Mouse (Mus musculus): ENCODE results near the gene Cdc42bpg. TPM values are rescaled to one million over a fixed set of nuclear protein-coding genes. Genes with fewer than 3 reads are reported as not detected.

Cdc42bpg gene
- total RNA-seq (2021): 10 to 100 TPM; 11.7 to 13.9 TPM
- polyA plus RNA-seq (2012; rRNA removed): 7.0 and 7.7 TPM in 2 replicates
- long read RNA-seq, partial matches to known transcripts: 0 of 1 reads
- long read RNA-seq, other reads (novel, unspliced or antisense): 1 of 1 reads

DNA sequence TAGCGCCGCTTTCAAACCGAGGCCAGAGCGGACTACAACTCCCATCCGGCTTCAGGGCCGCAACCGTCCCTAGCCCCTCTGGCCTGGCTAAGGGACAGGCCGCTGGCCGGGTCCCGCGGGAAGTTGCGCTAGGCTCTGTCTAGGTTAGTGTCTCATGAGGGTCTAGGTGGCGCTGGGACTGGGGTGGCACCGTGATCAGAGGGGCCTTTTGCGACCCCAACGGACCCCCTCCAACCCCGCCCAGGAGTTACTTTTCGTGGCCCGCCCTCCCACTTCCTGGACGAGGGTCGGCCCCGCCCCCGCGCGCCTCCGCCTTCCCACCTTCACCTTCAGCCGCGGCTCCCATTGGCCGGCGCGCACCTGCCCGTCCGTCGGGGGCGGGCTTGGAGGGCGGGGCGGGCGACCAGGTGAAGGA lies at the start of gene Cdc42bpg:
TSS of gene Cdc42bpg (plus strand) at position 320 of the 415 bp plus-strand sequence.
- peaks cover 9% of the 10 kb centered on the region for H3K36me3 ChIP-seq (ENCODE audit: control insufficient read depth, insufficient read depth, low read length)
- H3K9ac ChIP-seq (ENCODE audit: low read depth, low read length): peak within 1 kb of the TSS; percentile 81
- peak; percentile 92 for DNase-seq
- H3K79me2 ChIP-seq (replicated peaks; ENCODE audit: control insufficient read depth, insufficient read depth, low read length): no peaks in the 10 kb centered on the region
- WGBS: 7% methylated on average over 26 of the region's 38 CpGs
- no peaks in the 10 kb centered on the region for H3K27me3 ChIP-seq (ENCODE audit: control insufficient read depth, insufficient read depth, low read length)
- H3K4me1 ChIP-seq (ENCODE audit: control insufficient read depth, insufficient read depth, low read length): peaks cover 20% of the 10 kb centered on the region
- peak within 1 kb of the TSS; percentile 77 for H3K4me3 ChIP-seq
- peak within 1 kb of the TSS; percentile 92 for H3K27ac ChIP-seq
- TF ChIP-seq CTCF (IDR thresholded peaks at IDR 0.05): no peak
- no peak for TF ChIP-seq POLR2A (IDR thresholded peaks at IDR 0.05; ENCODE audit: insufficient read depth, low read depth, low read length)
- no peak for TF ChIP-seq EP300 (IDR thresholded peaks at IDR 0.05; ENCODE audit: insufficient read depth, low read depth, low read length)
- intact Hi-C loops (cut with DNase I): no loop called here

DNA sequence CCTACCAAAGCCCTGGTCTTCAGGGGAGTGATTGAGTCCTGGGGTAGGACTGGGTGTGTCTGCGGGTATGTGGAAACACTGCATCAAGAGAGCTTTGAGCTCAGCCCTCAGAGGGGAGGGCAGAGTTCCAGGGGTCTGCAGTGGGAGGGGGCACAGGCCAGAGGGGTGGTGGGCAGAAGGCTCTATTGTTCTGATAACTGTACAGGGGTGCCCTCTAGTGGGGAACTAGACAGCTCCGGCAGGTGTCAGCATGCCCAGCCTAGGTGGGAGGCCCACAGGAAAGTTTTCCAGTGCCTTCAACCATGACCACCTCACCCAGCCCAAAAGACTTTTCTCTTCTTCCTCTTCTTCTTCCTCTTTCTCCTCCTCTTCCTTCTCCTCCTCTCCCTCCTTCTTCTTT lies 45.8 kb upstream of the Cdc42bpg start:
- Histone ChIP-seq H3K9ac (ENCODE audit: low read depth, low read length) (no peak overlapping the region), H3K27ac (no peak overlapping the region), H3K36me3 (ENCODE audit: control insufficient read depth, insufficient read depth, low read length) (no peaks in the 10 kb centered on the region), H3K27me3 (ENCODE audit: control insufficient read depth, insufficient read depth, low read length) (no peaks in the 10 kb centered on the region), H3K4me3 (no peak overlapping the region), H3K79me2 (replicated peaks; ENCODE audit: control insufficient read depth, insufficient read depth, low read length) (no peaks in the 10 kb centered on the region), H3K4me1 (ENCODE audit: control insufficient read depth, insufficient read depth, low read length) (no peaks in the 10 kb centered on the region)
- DNase-seq: no peak
- TF ChIP-seq POLR2A (IDR thresholded peaks at IDR 0.05; ENCODE audit: insufficient read depth, low read depth, low read length): no peak
- TF ChIP-seq EP300 (IDR thresholded peaks at IDR 0.05; ENCODE audit: insufficient read depth, low read depth, low read length): no peak
- TF ChIP-seq CTCF (IDR thresholded peaks at IDR 0.05): peak; percentile 59
- intact Hi-C loops (cut with DNase I): no loop called here
- 79% methylated on average over 2 of the region's 2 CpGs for WGBS

DNA sequence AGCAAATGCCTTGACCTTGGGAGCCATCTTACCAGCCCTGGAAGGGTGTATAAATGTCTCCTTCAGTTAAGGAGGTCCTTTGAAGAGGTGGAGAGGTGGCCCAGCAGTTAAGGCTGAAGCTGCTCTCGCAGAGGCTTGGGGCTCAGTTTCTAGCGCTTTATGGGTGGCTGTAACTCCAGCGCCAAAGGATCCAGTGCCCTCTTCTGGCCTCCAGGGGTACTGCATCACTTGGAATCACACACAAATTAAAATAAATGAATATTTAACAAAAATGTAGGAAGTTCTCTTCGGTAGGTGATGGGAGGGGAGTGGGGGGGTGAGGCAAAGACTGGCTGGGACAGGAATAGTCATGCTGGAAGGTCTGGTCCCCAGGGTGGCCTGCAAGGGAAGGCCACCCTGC lies 45.3 kb upstream of the Cdc42bpg start:
- TF ChIP-seq CTCF (IDR thresholded peaks at IDR 0.05): peak; percentile 54
- no peak for TF ChIP-seq POLR2A (IDR thresholded peaks at IDR 0.05; ENCODE audit: insufficient read depth, low read depth, low read length)
- intact Hi-C loops (cut with DNase I): no loop called here
- H3K4me3 ChIP-seq: no peak overlapping the region
- no peaks in the 10 kb centered on the region for H3K27me3 ChIP-seq (ENCODE audit: control insufficient read depth, insufficient read depth, low read length)
- no peaks in the 10 kb centered on the region for H3K79me2 ChIP-seq (replicated peaks; ENCODE audit: control insufficient read depth, insufficient read depth, low read length)
- WGBS: 72% methylated on average over 4 of the region's 4 CpGs
- no peak overlapping the region for H3K27ac ChIP-seq
- DNase-seq: no peak
- no peaks in the 10 kb centered on the region for H3K36me3 ChIP-seq (ENCODE audit: control insufficient read depth, insufficient read depth, low read length)
- H3K4me1 ChIP-seq (ENCODE audit: control insufficient read depth, insufficient read depth, low read length): no peaks in the 10 kb centered on the region
- H3K9ac ChIP-seq (ENCODE audit: low read depth, low read length): no peak overlapping the region

DNA sequence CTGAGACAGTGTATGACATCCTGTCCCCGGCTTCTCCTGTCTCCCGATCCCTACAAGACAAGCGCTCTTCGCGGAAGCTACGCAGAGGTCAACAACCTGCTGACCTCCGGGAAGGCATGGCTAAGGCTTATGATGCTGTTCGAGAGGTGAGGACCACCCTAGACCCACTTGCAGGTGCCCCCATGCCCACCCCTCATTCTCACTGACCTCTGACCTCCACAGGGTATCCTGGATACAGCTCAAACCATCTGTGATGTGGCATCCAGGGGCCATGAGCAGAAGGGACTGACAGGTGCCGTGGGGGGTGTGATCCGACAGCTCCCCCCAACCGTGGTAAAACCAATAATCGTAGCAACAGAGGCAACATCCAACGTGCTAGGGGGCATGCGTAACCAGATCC lies 44.9 kb upstream of the Cdc42bpg start:
- TF ChIP-seq CTCF (IDR thresholded peaks at IDR 0.05) (no peak), EP300 (IDR thresholded peaks at IDR 0.05; ENCODE audit: insufficient read depth, low read depth, low read length) (no peak), POLR2A (IDR thresholded peaks at IDR 0.05; ENCODE audit: insufficient read depth, low read depth, low read length) (no peak)
- WGBS: 92% methylated on average over 14 of the region's 14 CpGs

DNA sequence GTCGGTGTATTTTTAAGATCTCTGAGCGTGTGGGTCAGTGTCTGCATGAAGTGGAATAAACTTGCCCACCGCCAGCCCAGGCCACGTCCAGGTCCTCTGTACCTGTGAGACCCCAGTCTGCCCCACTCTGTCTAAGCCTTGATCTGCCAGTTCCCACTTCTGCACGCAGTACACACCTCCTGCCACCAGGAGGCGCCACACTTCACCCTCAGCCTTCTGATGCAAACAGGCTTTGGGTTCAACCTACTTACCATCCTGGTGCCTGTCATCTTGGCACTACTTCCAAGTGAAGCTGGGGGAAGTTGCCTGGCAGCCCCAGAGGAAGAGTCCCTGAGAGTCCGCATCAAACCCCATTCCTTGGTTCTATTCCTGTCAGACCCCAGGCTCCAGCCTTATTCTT lies 44.0 kb upstream of the Cdc42bpg start:
- intact Hi-C loops (cut with DNase I): loop anchor here (1.0 kb wide), 1 partner anchor 69 kb away; no protein-coding TSS in a partner anchor
- 65% methylated on average over 7 of the region's 7 CpGs for WGBS
- no peaks in the 10 kb centered on the region for H3K79me2 ChIP-seq (replicated peaks; ENCODE audit: control insufficient read depth, insufficient read depth, low read length)
- TF ChIP-seq POLR2A (IDR thresholded peaks at IDR 0.05; ENCODE audit: insufficient read depth, low read depth, low read length) (no peak), CTCF (IDR thresholded peaks at IDR 0.05) (no peak; the same call in 1 of the 2 replicates), EP300 (IDR thresholded peaks at IDR 0.05; ENCODE audit: insufficient read depth, low read depth, low read length) (peak; percentile 91)
- no peaks in the 10 kb centered on the region for H3K27me3 ChIP-seq (ENCODE audit: control insufficient read depth, insufficient read depth, low read length)
- DNase-seq: peak; percentile 69 to 85
- H3K36me3 ChIP-seq (ENCODE audit: control insufficient read depth, insufficient read depth, low read length): no peaks in the 10 kb centered on the region
- no peak overlapping the region for H3K9ac ChIP-seq (ENCODE audit: low read depth, low read length)
- no peak overlapping the region for H3K27ac ChIP-seq
- no peak overlapping the region for H3K4me3 ChIP-seq
- H3K4me1 ChIP-seq (ENCODE audit: control insufficient read depth, insufficient read depth, low read length): no peaks in the 10 kb centered on the region

More for the DNA sequence above, 44.9 kb upstream of the Cdc42bpg start:
- Histone ChIP-seq H3K36me3 (ENCODE audit: control insufficient read depth, insufficient read depth, low read length) (no peaks in the 10 kb centered on the region), H3K4me3 (no peak overlapping the region), H3K79me2 (replicated peaks; ENCODE audit: control insufficient read depth, insufficient read depth, low read length) (no peaks in the 10 kb centered on the region), H3K9ac (ENCODE audit: low read depth, low read length) (no peak overlapping the region), H3K27ac (no peak overlapping the region), H3K27me3 (ENCODE audit: control insufficient read depth, insufficient read depth, low read length) (no peaks in the 10 kb centered on the region), H3K4me1 (ENCODE audit: control insufficient read depth, insufficient read depth, low read length) (no peaks in the 10 kb centered on the region)
- intact Hi-C loops (cut with DNase I): no loop called here
- DNase-seq: no peak

DNA sequence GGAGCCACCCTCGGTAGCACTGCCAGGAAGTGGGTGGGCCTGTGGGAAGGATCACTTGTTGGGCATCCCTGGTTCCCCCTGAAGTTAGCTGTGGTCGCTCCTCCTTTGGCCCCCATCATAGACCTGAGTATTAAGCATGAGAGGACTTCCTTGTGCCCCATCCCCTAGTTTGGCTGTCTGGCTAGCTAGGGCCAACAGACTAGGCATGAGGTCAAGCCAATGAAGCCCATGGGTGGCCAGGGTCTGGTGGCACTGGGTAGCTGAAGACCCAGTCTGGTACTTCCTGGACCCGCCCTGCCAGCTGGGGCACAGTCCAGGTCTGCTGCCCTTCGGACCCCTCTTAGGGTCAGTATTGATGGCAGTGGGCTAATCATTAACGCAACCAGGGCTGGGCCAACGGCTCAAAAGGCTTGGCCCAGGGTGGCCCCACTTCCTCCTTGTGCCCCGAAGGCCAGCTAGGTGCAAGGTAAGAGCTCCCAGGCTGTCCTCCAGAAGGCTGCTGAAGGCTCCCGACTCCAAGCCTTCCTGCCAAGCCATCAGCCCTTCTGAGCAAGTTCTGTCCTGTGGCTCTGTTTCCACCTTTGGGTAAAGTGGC lies 43.3 kb upstream of the Cdc42bpg start:
- Histone ChIP-seq H3K9ac (ENCODE audit: low read depth, low read length) (no peak overlapping the region), H3K79me2 (replicated peaks; ENCODE audit: control insufficient read depth, insufficient read depth, low read length) (no peaks in the 10 kb centered on the region), H3K4me3 (no peak overlapping the region), H3K36me3 (ENCODE audit: control insufficient read depth, insufficient read depth, low read length) (no peaks in the 10 kb centered on the region), H3K4me1 (ENCODE audit: control insufficient read depth, insufficient read depth, low read length) (peaks cover 1% of the 10 kb centered on the region; the same call in 1 of the 2 replicates), H3K27ac (no peak overlapping the region), H3K27me3 (ENCODE audit: control insufficient read depth, insufficient read depth, low read length) (no peaks in the 10 kb centered on the region)
- DNase-seq: no peak
- no peak for TF ChIP-seq EP300 (IDR thresholded peaks at IDR 0.05; ENCODE audit: insufficient read depth, low read depth, low read length)
- TF ChIP-seq POLR2A (IDR thresholded peaks at IDR 0.05; ENCODE audit: insufficient read depth, low read depth, low read length): no peak
- TF ChIP-seq CTCF (IDR thresholded peaks at IDR 0.05): no peak
- intact Hi-C loops (cut with DNase I): loop anchor here (1.0 kb wide), 1 partner anchor 68 kb away; no protein-coding TSS in a partner anchor
- 84% methylated on average over 8 of the region's 8 CpGs for WGBS
